Mouse (Mus musculus): ENCODE results near the gene 2010111I01Rik.

Gene 2010111I01Rik

DNA sequence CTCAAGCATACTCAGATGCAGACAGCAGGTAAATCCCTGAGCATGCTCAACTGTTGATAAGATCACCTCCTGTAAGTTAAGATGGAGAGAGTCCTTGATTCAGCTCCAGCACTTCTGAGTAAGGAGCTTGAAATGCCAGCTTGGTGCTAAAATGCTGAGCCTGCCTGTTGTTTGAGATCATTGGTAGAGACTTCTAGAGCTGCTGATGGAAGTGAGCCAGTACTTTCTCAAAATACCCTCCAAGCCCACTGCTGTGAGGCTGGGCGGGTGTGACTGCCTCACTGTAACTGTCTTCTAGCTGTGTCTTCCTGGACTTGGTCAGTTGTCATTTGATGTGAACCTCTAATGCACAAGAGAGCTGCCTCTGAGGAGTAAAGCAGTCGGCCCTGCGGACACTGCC is 51.4 kb downstream of the 2010111I01Rik start:
- intact Hi-C loops (cut with DNase I) = no loop called here

DNA sequence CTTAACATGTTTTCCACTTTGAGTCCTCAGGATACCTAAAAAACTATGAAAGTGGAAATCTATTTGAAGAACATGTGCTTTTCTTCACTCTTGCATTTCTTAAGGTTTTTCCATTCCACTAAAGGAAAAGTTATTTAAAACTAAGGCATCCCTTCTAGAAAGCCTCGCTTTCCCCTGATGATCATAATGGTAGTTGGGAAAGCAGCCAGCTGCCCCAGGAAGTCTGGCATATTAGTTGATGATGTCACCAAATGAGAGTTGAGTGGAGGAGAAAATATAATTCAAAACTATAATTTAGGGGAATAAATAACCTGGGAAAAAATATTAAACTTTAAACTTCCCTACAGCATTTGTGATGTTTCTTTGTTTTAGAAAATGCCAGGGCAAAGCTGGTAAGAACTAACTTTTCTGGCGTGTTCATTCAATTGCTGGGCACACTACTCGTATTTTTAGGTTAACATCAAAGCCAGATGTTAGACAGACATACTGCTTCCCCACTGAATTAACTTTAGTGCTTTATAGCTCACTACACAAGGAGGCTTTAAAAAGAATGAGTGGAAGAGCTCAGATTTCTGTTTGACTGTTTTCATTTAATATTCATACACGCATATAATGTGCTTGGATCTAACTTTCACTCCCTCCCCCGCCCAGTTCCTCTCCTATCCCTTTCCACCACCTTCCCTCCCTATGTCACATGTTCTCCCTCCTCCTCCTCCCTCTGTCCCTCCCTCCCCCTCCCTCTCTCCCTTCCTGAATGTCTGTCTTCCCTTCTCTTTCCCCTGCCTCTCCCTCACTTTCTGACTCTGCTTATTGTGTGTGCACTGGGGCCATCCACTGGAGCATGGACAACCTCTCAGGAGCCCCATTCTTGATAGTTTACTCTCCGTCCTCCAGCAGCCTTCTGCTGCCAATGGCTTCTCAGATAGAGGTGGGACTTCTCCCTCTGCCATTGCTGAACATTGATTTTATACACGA is 58.8 kb downstream of the 2010111I01Rik start:
- intact Hi-C loops (cut with DNase I) = no loop called here

DNA sequence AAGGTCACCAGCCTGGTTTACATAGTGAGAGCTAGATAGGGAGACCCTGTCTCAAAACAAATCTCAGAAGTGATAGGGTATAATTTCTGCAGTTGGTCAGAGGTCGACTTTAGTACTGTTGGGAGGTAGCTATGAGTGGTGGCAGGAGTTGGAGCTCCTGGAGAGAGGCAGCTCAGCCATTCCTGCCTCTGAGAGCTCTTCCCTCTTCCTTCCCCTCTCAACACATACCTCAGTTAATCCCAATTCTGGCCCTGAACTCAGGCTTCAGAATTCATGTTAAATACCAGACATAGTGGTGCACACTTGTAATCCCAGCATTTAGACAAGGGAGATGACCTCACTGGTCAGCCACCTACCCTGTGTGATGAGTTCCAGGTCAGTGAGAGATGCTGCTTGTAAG is 65.3 kb downstream of the 2010111I01Rik start:
- intact Hi-C loops (cut with DNase I) = no loop called here

DNA sequence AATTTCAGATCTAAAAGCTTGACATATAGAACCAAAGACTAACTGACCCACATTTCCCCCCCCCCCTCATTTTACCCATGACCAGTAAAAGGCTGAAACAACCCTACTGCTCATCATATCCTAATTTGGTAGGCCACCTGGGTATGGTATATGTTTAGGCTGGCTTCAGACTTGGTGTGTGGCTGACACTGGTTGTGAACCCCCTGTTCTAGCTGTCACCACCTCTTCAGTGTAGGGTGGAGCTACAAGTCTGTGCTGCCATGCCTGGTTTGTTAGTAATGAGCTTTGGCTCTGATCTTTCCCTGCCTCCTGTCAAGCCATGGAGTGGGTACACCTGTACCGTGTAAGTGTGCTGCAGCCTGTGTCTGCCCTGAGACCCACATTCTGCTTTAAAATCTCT is 66.6 kb downstream of the 2010111I01Rik start:
- intact Hi-C loops (cut with DNase I) = no loop called here

DNA sequence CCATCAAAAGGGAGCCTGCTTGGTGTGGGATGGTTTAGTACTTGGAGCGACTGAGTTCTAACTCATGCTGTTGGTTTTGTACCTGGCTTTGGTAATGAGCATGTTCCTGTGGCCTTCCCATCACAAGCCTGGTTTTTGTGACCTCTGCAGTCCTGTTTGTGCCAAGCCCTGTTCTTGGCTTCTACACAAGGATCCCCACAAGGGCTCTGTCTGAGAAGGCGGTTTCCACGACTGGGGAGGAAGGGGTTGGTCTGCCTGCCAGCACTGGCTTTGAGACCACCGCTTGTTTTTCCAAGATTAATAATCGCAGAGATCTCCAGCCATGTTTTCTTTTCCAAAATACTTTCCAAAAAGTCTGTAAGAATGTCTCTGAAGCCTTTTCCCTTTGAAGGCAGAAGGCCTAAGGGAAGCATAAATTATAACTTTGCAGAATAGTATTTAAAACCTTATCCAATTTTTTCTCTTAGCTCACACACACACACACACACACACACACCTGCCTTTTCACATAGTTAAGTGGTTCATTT is 67.7 kb downstream of the 2010111I01Rik start:
- intact Hi-C loops (cut with DNase I) = no loop called here

DNA sequence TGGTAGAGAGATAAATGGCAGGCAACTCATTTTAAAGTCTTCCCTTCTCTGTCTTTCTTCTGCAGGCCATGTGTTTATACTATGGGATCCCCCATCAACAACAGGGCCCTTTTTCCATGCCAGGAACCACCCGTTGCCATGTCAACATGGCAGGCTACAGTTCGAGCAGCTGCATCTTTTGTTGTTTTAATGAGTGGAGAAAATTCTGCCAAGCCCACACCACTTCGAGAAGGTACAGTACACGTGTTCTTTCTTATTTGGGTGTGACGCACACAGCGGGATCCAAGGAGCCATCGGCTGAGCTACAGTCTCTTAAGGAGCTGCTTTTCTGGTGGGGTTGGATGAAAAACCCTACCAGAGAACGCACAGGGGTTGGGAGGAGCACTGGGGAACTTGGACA is 68.3 kb downstream of the 2010111I01Rik start:
- intact Hi-C loops (cut with DNase I) = no loop called here

DNA sequence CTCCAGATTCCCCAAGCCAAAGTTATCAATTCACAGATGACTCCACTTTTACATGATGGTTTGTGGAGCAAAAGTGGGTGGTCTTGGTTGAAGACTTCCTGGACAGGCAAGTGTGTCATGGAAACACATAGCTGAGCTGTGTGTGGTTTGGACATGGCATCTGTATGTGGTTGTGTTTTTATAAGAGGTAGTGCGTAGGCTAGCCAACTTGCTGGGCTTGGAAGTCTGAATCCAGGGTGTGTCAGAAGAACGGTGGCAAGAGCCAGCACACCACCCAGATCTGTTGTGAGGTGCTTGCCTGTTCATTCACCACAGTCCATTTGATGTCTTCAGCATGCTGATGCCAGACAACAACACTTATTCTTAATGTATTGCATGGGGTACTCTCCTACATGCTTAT is 68.7 kb downstream of the 2010111I01Rik start:
- intact Hi-C loops (cut with DNase I) = no loop called here

DNA sequence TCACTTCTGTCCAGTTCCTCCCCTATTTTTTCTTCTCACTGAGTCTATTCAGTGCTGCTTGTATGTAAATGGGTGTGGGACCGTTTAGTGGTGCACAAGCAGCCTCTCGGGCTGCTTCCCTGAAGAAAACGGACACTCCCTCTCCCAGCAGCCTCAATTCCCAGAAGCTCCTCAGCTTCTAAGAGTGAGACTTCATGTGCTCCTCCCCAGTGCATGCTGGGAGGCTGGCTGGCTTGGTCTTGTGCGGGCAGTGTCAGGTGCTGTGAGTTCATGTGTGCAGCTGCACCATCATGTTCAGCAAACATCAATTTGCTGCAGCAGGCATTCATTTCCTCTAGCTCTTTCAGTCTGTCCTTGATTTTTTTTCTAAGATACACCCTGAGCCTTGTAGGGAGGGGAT is 70.0 kb downstream of the 2010111I01Rik start:
- intact Hi-C loops (cut with DNase I) = no loop called here

DNA sequence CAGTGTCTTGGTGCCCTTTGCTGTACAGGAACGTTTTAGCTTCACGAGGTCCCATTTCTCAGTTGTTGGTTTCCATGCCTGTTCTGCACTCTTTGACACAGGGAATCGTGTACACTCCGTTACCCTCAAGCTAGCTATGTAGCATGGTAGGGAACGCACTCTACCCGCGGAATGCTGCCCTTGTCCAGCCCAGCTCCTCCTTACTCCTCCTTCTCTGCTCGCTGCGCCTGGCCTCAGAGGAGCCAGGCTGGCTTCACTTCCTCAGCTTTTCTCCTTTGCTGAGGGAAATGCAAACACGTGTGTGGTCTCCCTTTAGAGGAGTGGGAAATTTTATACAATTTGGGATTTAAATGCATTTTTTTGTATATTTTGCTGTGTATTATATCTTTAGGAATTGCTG is 73.2 kb downstream of the 2010111I01Rik start:
- intact Hi-C loops (cut with DNase I) = no loop called here

DNA sequence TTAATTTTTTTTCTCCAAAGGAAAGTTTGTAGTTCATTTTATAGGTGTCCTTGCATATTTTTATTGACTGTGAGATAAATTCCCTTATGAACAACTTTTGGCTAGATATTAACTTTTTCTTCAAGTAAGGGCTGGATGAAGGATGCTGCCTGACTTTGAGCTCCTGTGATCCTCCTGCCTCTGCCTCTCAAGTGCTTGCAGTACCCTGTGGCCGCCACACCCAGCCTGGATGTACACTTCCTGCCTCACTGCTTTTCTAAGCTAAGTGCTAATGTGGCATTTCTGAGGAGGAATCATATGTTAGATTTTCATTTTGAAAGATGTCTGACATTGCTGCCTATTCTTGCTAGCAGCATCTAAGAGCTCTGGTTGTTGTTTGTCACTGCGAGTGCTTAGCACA is 73.7 kb downstream of the 2010111I01Rik start:
- intact Hi-C loops (cut with DNase I) = no loop called here

DNA sequence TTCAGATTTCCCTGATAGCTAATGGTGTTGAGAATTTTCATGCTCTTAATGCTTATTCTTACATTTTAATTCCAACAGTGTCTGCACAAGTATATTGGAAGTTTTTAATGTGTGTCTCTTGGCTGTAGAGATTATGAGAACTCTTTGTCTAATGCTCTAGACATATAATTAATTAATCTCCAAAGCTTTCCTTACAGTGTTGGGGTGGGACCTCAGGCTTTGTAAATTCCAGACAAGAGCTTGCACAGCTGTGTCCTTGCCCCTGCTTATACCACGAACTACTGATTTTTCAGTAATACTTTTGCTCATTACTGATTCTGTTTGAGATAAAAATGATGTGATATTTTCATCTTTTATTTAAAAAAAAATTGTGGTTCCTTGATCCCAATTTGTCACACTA is 74.2 kb downstream of the 2010111I01Rik start:
- intact Hi-C loops (cut with DNase I) = no loop called here

DNA sequence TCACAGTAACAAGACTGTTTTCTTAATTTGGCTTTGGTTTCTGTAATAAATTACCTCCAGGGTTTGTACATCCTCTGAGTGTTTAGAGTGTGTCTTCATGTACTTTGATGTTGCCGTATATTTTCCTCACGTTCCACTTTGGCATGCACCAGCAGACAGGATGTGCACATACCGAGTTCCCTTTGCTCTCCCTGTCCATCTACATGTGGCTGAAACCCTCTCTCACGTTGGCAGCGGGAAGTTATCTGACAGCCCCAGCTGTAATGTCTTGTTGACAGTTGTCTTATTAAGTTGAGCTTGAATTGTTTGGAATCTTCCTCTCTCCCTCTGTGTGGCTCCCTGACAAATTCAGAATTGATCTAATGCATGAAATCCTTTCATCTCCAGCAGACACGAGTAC is 74.6 kb downstream of the 2010111I01Rik start:
- intact Hi-C loops (cut with DNase I) = no loop called here

DNA sequence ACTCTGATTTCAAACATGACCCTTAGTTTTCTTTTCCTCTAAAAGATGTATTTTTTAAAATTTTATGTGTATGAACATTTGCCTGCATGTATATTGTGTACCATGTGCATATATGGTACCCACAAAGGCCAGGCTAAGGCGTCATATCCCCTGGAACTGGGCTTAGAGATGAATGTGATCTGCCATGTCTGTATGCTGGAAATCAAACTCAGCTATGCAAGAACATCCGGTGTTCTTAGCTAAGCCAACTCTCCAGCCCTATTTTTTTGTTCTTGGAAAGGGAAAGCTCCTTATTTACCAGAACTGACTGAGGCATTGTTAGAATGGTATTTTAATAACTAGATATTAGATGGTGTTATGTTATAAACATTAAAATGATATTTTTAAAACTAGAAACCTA is 75.2 kb downstream of the 2010111I01Rik start:
- intact Hi-C loops (cut with DNase I) = loop anchor here (5.0 kb wide), 1 partner anchor 68 kb away; no protein-coding TSS in a partner anchor

DNA sequence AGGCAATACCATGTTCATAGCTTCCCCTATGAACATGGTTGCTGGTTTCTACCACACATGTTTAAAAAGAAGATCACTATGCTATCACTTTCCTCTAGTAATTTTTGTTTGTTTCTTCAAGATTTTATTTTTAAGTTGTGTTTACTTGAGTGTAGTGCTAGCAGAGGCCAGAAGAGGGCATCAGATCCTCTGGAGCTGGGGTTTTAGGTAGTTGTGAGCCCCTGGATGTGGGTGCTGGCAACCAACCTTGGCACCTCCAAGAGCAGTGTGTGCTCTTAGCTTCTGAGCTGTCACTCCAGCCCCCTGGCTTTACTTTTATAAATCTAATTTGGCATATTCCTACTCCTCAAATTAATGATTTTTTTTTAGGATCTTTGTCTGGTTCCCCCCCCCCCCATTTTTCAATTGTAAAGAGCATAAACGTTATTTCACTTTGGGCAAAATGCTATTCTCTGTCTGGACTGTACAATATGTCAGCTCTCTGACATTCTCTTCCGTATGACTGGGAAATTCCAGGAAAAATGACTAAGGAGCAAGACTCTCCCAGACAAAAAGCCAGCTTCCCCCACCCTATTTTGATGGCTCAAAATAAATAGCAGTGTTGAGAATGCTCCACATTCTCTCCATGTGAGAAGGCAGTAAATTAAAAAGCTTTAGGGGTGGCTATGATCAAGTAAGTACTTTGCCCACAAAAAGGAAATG is 81.0 kb downstream of the 2010111I01Rik start:
- intact Hi-C loops (cut with DNase I) = loop anchor here (1.0 to 5.0 kb wide), 3 partner anchors 123 to 287 kb away; no protein-coding TSS in a partner anchor

DNA sequence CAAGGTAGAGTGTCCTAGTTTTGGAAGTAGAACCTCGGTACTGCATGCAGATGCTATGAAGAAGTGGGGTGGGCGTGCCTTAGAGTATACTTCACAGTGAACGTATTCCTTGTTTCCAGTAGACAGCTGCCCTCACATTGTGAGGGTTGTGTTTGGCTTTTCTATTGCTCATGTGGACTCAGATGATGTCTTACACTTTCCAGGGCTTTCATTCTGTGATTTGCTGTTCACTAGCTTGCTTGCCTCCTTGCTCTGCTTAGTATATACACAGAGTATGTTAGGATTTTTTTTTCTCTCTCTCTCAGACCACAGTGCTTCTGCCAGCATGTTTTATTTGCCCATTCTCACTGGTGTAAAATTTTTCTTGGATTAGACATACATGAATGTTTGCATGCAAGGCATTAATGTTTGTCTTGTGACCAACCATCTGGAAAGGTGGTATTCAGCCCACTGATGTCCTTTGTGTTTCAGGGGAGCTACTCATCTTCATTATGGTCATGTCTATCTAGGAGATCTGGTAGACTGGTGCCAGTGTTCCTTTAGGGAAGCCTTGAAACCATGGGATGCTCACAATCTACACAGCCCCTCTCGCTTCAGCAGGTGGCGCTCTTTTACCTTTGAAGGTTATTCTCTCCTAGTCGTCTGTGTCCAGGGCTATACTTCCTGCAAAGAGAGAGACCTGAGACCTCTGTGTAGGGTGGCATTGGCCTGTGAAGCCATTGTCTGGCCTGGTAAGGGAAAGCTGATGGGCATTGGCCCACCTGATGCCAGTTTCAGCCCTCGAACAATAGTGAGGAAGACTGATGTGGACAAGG is 81.7 kb downstream of the 2010111I01Rik start:
- intact Hi-C loops (cut with DNase I) = loop anchor here (1.0 to 5.0 kb wide), 3 partner anchors 124 to 286 kb away; no protein-coding TSS in a partner anchor

DNA sequence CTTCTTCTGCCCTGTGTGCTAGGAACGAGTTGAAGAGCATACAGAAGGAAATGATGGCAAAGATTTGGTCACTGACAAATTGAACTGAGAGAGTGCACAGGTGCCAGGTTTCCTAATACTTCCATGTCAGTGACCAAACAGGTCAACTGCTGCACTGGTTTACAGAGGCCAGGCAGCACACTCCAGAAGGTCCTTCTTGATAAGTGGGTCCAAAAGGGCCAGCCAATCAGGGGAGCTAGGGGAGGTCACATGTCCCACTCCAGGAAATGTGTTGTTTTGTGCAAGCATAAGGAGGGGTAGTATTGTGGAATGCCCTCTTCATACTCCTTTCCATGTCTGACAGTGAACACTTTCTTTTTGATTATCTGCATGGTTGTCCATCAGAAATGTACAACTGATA is 99.0 kb downstream of the 2010111I01Rik start:
- intact Hi-C loops (cut with DNase I) = no loop called here

DNA sequence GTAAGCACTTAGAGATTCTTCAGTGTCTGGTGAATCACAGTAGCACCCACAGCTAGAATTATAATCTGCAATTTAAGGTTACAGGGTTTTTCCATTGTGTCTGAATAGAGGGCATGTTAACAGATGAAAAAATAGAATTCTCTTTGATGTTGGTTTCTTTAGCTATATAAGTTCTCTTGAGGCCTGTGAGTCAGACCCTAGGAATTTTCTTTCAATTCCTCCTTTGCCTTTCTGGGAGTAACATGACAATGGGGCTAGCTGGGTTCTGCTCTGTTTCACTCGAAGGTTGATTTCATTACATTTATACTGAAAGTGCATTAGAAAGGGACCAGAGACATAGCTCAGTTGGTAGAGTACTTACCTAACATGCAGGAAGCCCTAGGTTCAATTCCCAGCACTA is 101.9 kb downstream of the 2010111I01Rik start:
- intact Hi-C loops (cut with DNase I) = no loop called here

DNA sequence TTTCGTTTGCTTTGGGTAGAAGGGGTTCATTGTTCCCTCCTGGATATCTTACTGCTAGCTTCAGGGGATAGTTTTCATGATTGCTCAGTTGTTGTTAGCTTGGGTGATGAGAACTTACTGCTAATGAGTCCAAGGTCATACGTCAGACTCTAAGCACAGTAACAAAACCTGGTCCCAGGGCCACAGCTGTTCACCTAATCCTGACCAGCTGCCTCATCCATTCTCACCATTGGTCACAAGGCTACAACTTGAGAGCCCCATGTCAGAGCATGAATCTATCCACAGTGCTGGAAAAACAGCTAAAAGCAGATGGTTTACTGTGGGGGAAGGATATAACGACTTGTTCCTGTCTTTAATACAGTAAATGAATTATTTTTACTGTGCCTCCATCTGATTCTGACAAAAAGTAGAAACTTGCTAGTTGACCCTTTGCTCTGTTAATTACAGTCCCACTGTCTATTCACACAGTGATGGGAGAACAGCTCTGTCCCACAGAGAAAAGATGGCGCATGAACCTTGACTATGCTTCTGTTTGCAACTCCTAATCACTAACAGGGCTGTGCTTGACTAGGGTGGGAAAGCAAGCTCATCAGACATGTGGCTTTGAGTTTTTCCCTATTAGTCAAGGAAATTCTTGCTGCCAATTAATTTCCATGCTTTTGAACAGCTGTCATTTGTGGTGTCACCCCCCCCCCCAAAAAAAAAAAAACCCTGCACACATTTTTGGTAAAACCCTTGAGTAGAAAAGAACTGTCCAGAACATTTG is 103.9 kb downstream of the 2010111I01Rik start:
- intact Hi-C loops (cut with DNase I) = no loop called here

DNA sequence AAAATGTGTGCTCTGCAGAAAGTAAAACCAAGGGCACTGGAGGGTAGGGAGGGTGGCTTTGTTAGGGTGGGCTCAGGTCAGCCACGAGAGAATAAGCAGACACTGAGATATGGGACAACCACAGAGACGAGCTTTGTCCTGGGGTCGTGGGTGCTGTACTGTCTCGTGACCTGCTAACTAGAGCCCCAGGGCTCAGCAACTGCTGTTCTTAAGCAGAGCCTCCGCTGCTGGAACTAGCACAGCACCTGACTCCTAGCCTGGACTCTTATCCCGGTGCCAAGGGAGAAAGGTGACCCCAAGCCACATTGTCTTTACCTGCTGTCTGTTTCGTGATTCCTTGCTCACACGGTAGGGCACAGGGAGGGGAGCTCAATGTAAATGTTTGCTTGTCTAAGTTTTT is 107.2 kb downstream of the 2010111I01Rik start:
- intact Hi-C loops (cut with DNase I) = no loop called here

DNA sequence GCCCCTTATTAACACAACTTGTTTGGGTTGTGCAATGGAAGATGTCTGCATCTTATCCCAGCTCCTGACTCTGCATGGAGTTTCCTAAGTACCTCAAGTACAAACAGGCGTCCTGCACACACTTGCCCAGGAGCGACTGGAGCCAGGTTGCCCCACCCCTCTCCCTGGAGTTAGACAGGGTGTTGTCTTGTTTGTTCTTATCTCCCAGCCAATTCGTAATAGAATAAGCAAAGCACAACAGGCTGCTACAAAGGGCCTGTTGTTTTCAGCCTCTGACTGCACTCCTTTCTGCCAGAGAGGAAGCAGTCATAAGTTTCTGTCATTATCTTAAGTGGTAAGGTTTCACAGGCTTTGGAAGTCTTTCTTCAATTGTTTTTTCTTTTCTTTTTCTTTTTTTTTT is 107.7 kb downstream of the 2010111I01Rik start:
- intact Hi-C loops (cut with DNase I) = no loop called here

All from adrenal gland (tissue).